Mouse (Mus musculus): ENCODE data around the gene Faap100. TPM values are rescaled to one million over a fixed set of nuclear protein-coding genes. Genes with fewer than 3 reads are reported as not detected.

Gene Faap100
- polyA plus RNA-seq, 1 experiment: 57.8 TPM

- no peaks in the 10 kb centered on the region; the same call in 1 of the 2 replicates for H3K4me1 ChIP-seq (ENCODE audit: control insufficient read depth, insufficient read depth, low read length)
- no peaks in the 10 kb centered on the region for H3K36me3 ChIP-seq (ENCODE audit: control insufficient read depth, insufficient read depth, low read length)
- H3K27me3 ChIP-seq (ENCODE audit: control insufficient read depth, insufficient read depth, low read length): no peaks in the 10 kb centered on the region
- no peak overlapping the region for H3K4me3 ChIP-seq (ENCODE audit: control insufficient read depth, low read depth, low read length)
- TF ChIP-seq POLR2A (IDR thresholded peaks at IDR 0.05; ENCODE audit: control insufficient read depth, low read depth, low read length): no peak
- TF ChIP-seq CTCF (IDR thresholded peaks at IDR 0.05; ENCODE audit: control insufficient read depth, insufficient read depth, insufficient replicate concordance, low read depth, low read length): no peak
- H3K27ac ChIP-seq (ENCODE audit: control insufficient read depth, insufficient read depth, low read depth, low read length): no peak overlapping the region
These were observed 17.8 kb downstream of the Faap100 start for GRCm38 (mm10) chr11:120360755-120361154.

GRCm38 (mm10) chr11:120360062-120360461 is 18.5 kb downstream of the Faap100 start:
- H3K4me3 ChIP-seq (ENCODE audit: control insufficient read depth, low read depth, low read length): no peak overlapping the region
- no peaks in the 10 kb centered on the region; the same call in 1 of the 2 replicates for H3K4me1 ChIP-seq (ENCODE audit: control insufficient read depth, insufficient read depth, low read length)
- TF ChIP-seq CTCF (IDR thresholded peaks at IDR 0.05; ENCODE audit: control insufficient read depth, insufficient read depth, insufficient replicate concordance, low read depth, low read length) (no peak), POLR2A (IDR thresholded peaks at IDR 0.05; ENCODE audit: control insufficient read depth, low read depth, low read length) (no peak)

GRCm38 (mm10) chr11:120359391-120359790 is 19.2 kb downstream of the Faap100 start:
- Histone ChIP-seq H3K4me3 (ENCODE audit: control insufficient read depth, low read depth, low read length) (no peak overlapping the region), H3K4me1 (ENCODE audit: control insufficient read depth, insufficient read depth, low read length) (no peaks in the 10 kb centered on the region; the same call in 1 of the 2 replicates), H3K27me3 (ENCODE audit: control insufficient read depth, insufficient read depth, low read length) (no peaks in the 10 kb centered on the region), H3K27ac (ENCODE audit: control insufficient read depth, insufficient read depth, low read depth, low read length) (no peak overlapping the region), H3K36me3 (ENCODE audit: control insufficient read depth, insufficient read depth, low read length) (no peaks in the 10 kb centered on the region)
- no peak for TF ChIP-seq CTCF (IDR thresholded peaks at IDR 0.05; ENCODE audit: control insufficient read depth, insufficient read depth, insufficient replicate concordance, low read depth, low read length)
- no peak for TF ChIP-seq POLR2A (IDR thresholded peaks at IDR 0.05; ENCODE audit: control insufficient read depth, low read depth, low read length)

More at GRCm38 (mm10) chr11:120360062-120360461, 18.5 kb downstream of the Faap100 start:
- H3K27ac ChIP-seq (ENCODE audit: control insufficient read depth, insufficient read depth, low read depth, low read length): no peak overlapping the region
- H3K27me3 ChIP-seq (ENCODE audit: control insufficient read depth, insufficient read depth, low read length): no peaks in the 10 kb centered on the region
- H3K36me3 ChIP-seq (ENCODE audit: control insufficient read depth, insufficient read depth, low read length): no peaks in the 10 kb centered on the region

- no peak overlapping the region for H3K4me3 ChIP-seq (ENCODE audit: control insufficient read depth, low read depth, low read length)
- H3K4me1 ChIP-seq (ENCODE audit: control insufficient read depth, insufficient read depth, low read length): peaks cover 10% of the 10 kb centered on the region
- TF ChIP-seq POLR2A (IDR thresholded peaks at IDR 0.05; ENCODE audit: control insufficient read depth, low read depth, low read length) (no peak), CTCF (IDR thresholded peaks at IDR 0.05; ENCODE audit: control insufficient read depth, insufficient read depth, insufficient replicate concordance, low read depth, low read length) (no peak)
- H3K27ac ChIP-seq (ENCODE audit: control insufficient read depth, insufficient read depth, low read depth, low read length): no peak overlapping the region
- H3K27me3 ChIP-seq (ENCODE audit: control insufficient read depth, insufficient read depth, low read length): no peaks in the 10 kb centered on the region
- no peaks in the 10 kb centered on the region for H3K36me3 ChIP-seq (ENCODE audit: control insufficient read depth, insufficient read depth, low read length)
These were observed 20.7 kb downstream of the Faap100 start for GRCm38 (mm10) chr11:120357791-120358401.

GRCm38 (mm10) chr11:120356900-120357299 is 21.7 kb downstream of the Faap100 start:
- Histone ChIP-seq H3K27ac (ENCODE audit: control insufficient read depth, insufficient read depth, low read depth, low read length) (no peak overlapping the region), H3K36me3 (ENCODE audit: control insufficient read depth, insufficient read depth, low read length) (no peaks in the 10 kb centered on the region), H3K27me3 (ENCODE audit: control insufficient read depth, insufficient read depth, low read length) (no peaks in the 10 kb centered on the region), H3K4me3 (ENCODE audit: control insufficient read depth, low read depth, low read length) (no peak overlapping the region), H3K4me1 (ENCODE audit: control insufficient read depth, insufficient read depth, low read length) (peaks cover 12% of the 10 kb centered on the region)
- TF ChIP-seq POLR2A (IDR thresholded peaks at IDR 0.05; ENCODE audit: control insufficient read depth, low read depth, low read length) (no peak), CTCF (IDR thresholded peaks at IDR 0.05; ENCODE audit: control insufficient read depth, insufficient read depth, insufficient replicate concordance, low read depth, low read length) (no peak)

GRCm38 (mm10) chr11:120356319-120356840 is 22.2 kb downstream of the Faap100 start:
- H3K4me3 ChIP-seq (ENCODE audit: control insufficient read depth, low read depth, low read length): no peak overlapping the region
- TF ChIP-seq CTCF (IDR thresholded peaks at IDR 0.05; ENCODE audit: control insufficient read depth, insufficient read depth, insufficient replicate concordance, low read depth, low read length) (0 out of 2 replicates have a peak, but pooled peaks have one; percentile 11), POLR2A (IDR thresholded peaks at IDR 0.05; ENCODE audit: control insufficient read depth, low read depth, low read length) (no peak)
- no peak overlapping the region for H3K27ac ChIP-seq (ENCODE audit: control insufficient read depth, insufficient read depth, low read depth, low read length)
- peaks cover 13% of the 10 kb centered on the region for H3K4me1 ChIP-seq (ENCODE audit: control insufficient read depth, insufficient read depth, low read length)
- H3K36me3 ChIP-seq (ENCODE audit: control insufficient read depth, insufficient read depth, low read length): no peaks in the 10 kb centered on the region
- H3K27me3 ChIP-seq (ENCODE audit: control insufficient read depth, insufficient read depth, low read length): no peaks in the 10 kb centered on the region

- Histone ChIP-seq H3K36me3 (ENCODE audit: control insufficient read depth, insufficient read depth, low read length) (no peaks in the 10 kb centered on the region), H3K4me3 (ENCODE audit: control insufficient read depth, low read depth, low read length) (no peak overlapping the region), H3K27me3 (ENCODE audit: control insufficient read depth, insufficient read depth, low read length) (no peaks in the 10 kb centered on the region), H3K27ac (ENCODE audit: control insufficient read depth, insufficient read depth, low read depth, low read length) (0 out of 2 replicates have a peak overlapping the region, but pooled peaks have one; percentile 25), H3K4me1 (ENCODE audit: control insufficient read depth, insufficient read depth, low read length) (peaks cover 21% of the 10 kb centered on the region)
- TF ChIP-seq CTCF (IDR thresholded peaks at IDR 0.05; ENCODE audit: control insufficient read depth, insufficient read depth, insufficient replicate concordance, low read depth, low read length): no peak
- no peak for TF ChIP-seq POLR2A (IDR thresholded peaks at IDR 0.05; ENCODE audit: control insufficient read depth, low read depth, low read length)
These were observed 23.1 kb downstream of the Faap100 start for GRCm38 (mm10) chr11:120355277-120356039.

Data from testis, adult 2 months (tissue).